Mouse (Mus musculus): ENCODE results near the gene Mybph. TPM values are rescaled to one million over a fixed set of nuclear protein-coding genes. Genes with fewer than 3 reads are reported as not detected.

Gene Mybph
- polyA plus RNA-seq, 1 experiment from 2014 or later, result 0.13 TPM

- DNase-seq (ENCODE audit: low spot score) (no peak), ATAC-seq (replicated peaks; ENCODE audit: low FRiP score, low read depth) (no peak)
- H3K4me3 ChIP-seq (replicated peaks; ENCODE audit: low read depth, low read length), result no peak overlapping the region
- no peaks in the 10 kb centered on the region for H3K27me3 ChIP-seq (ENCODE audit: insufficient read depth, low read length)
- H3K4me1 ChIP-seq (replicated peaks; ENCODE audit: insufficient read depth, low read length), result peaks cover 10% of the 10 kb centered on the region; the same call in 1 of the 2 replicates
- H3K36me3 ChIP-seq (ENCODE audit: insufficient read depth, low read length), result no peaks in the 10 kb centered on the region
- no peak overlapping the region for H3K27ac ChIP-seq
- no peak overlapping the region for H3K9ac ChIP-seq (ENCODE audit: low read depth, low read length)
- 48% methylated on average over 7 of the region's 7 CpGs for WGBS
- no peaks in the 10 kb centered on the region for H3K9me3 ChIP-seq (replicated peaks; ENCODE audit: low read length)
- H3K4me2 ChIP-seq (ENCODE audit: low read length), result no peak overlapping the region
- TF ChIP-seq CTCF (IDR thresholded peaks at IDR 0.05; ENCODE audit: low read depth), result no peak
Measured at GRCm38 (mm10) chr1:134193674-134194197, 488 bp downstream of the Mybph start.

- DNase-seq (ENCODE audit: low spot score), result no peak
- Histone ChIP-seq H3K4me3 (replicated peaks; ENCODE audit: low read depth, low read length) (no peak overlapping the region), H3K4me2 (ENCODE audit: low read length) (no peak overlapping the region), H3K4me1 (replicated peaks; ENCODE audit: insufficient read depth, low read length) (peaks cover 10% of the 10 kb centered on the region; the same call in 1 of the 2 replicates), H3K27ac (no peak overlapping the region), H3K9ac (ENCODE audit: low read depth, low read length) (no peak overlapping the region), H3K9me3 (replicated peaks; ENCODE audit: low read length) (no peaks in the 10 kb centered on the region), H3K36me3 (ENCODE audit: insufficient read depth, low read length) (no peaks in the 10 kb centered on the region), H3K27me3 (ENCODE audit: insufficient read depth, low read length) (no peaks in the 10 kb centered on the region)
- ATAC-seq (replicated peaks; ENCODE audit: low FRiP score, low read depth), result no peak
- WGBS, result 56% methylated on average over 16 of the region's 16 CpGs
- no peak for TF ChIP-seq CTCF (IDR thresholded peaks at IDR 0.05; ENCODE audit: low read depth)
Measured at GRCm38 (mm10) chr1:134194298-134195022, 1.2 kb downstream of the Mybph start.

- peaks cover 10% of the 10 kb centered on the region; the same call in 1 of the 2 replicates for H3K4me1 ChIP-seq (replicated peaks; ENCODE audit: insufficient read depth, low read length)
- no peaks in the 10 kb centered on the region for H3K27me3 ChIP-seq (ENCODE audit: insufficient read depth, low read length)
- H3K9ac ChIP-seq (ENCODE audit: low read depth, low read length), result no peak overlapping the region
- ATAC-seq (replicated peaks; ENCODE audit: low FRiP score, low read depth), result no peak
- H3K4me3 ChIP-seq (replicated peaks; ENCODE audit: low read depth, low read length), result no peak overlapping the region
- no peak overlapping the region for H3K4me2 ChIP-seq (ENCODE audit: low read length)
- H3K36me3 ChIP-seq (ENCODE audit: insufficient read depth, low read length), result no peaks in the 10 kb centered on the region
- no peak overlapping the region for H3K27ac ChIP-seq
- 20% methylated on average over 2 of the region's 2 CpGs for WGBS
- no peaks in the 10 kb centered on the region for H3K9me3 ChIP-seq (replicated peaks; ENCODE audit: low read length)
- DNase-seq (ENCODE audit: low spot score), result peak; percentile 41
- TF ChIP-seq CTCF (IDR thresholded peaks at IDR 0.05; ENCODE audit: low read depth), result no peak
Measured at GRCm38 (mm10) chr1:134195117-134195516, 1.9 kb downstream of the Mybph start.

GRCm38 (mm10) chr1:134195571-134195970 is 2.3 kb downstream of the Mybph start:
- H3K9me3 ChIP-seq (replicated peaks; ENCODE audit: low read length), result no peaks in the 10 kb centered on the region
- no peak overlapping the region for H3K4me3 ChIP-seq (replicated peaks; ENCODE audit: low read depth, low read length)
- H3K4me1 ChIP-seq (replicated peaks; ENCODE audit: insufficient read depth, low read length), result peaks cover 10% of the 10 kb centered on the region; the same call in 1 of the 2 replicates
- no peak for DNase-seq (ENCODE audit: low spot score)
- no peaks in the 10 kb centered on the region for H3K27me3 ChIP-seq (ENCODE audit: insufficient read depth, low read length)
- no peak overlapping the region for H3K4me2 ChIP-seq (ENCODE audit: low read length)
- no peak for ATAC-seq (replicated peaks; ENCODE audit: low FRiP score, low read depth)
- no peaks in the 10 kb centered on the region for H3K36me3 ChIP-seq (ENCODE audit: insufficient read depth, low read length)
- no peak overlapping the region for H3K9ac ChIP-seq (ENCODE audit: low read depth, low read length)
- WGBS, result 43% methylated on average over 3 of the region's 3 CpGs
- H3K27ac ChIP-seq, result peak overlapping the region; percentile 42; the same call in 1 of the 2 replicates
- TF ChIP-seq CTCF (IDR thresholded peaks at IDR 0.05; ENCODE audit: low read depth), result no peak

GRCm38 (mm10) chr1:134195979-134196378 is 2.7 kb downstream of the Mybph start:
- Histone ChIP-seq H3K4me3 (replicated peaks; ENCODE audit: low read depth, low read length) (no peak overlapping the region), H3K36me3 (ENCODE audit: insufficient read depth, low read length) (no peaks in the 10 kb centered on the region), H3K27ac (peak overlapping the region; percentile 42; the same call in 1 of the 2 replicates), H3K9me3 (replicated peaks; ENCODE audit: low read length) (no peaks in the 10 kb centered on the region), H3K9ac (ENCODE audit: low read depth, low read length) (no peak overlapping the region), H3K27me3 (ENCODE audit: insufficient read depth, low read length) (no peaks in the 10 kb centered on the region), H3K4me2 (ENCODE audit: low read length) (no peak overlapping the region), H3K4me1 (replicated peaks; ENCODE audit: insufficient read depth, low read length) (peaks cover 10% of the 10 kb centered on the region; the same call in 1 of the 2 replicates)
- DNase-seq (ENCODE audit: low spot score), result no peak
- no peak for TF ChIP-seq CTCF (IDR thresholded peaks at IDR 0.05; ENCODE audit: low read depth)
- 0 out of 2 replicates have a peak, but pooled peaks have one; percentile 31 for ATAC-seq (replicated peaks; ENCODE audit: low FRiP score, low read depth)
- WGBS, result 47% methylated on average over 4 of the region's 4 CpGs

GRCm38 (mm10) chr1:134196386-134196785 is 3.1 kb downstream of the Mybph start:
- DNase-seq (ENCODE audit: low spot score), result peak; percentile 50

More at GRCm38 (mm10) chr1:134196386-134196785, 3.1 kb downstream of the Mybph start:
- TF ChIP-seq CTCF (IDR thresholded peaks at IDR 0.05; ENCODE audit: low read depth), result peak; percentile 74
- Histone ChIP-seq H3K4me3 (replicated peaks; ENCODE audit: low read depth, low read length) (no peak overlapping the region), H3K4me2 (ENCODE audit: low read length) (no peak overlapping the region), H3K27ac (0 out of 2 replicates have a peak overlapping the region, but pooled peaks have one; percentile 42), H3K4me1 (replicated peaks; ENCODE audit: insufficient read depth, low read length) (peaks cover 10% of the 10 kb centered on the region; the same call in 1 of the 2 replicates), H3K36me3 (ENCODE audit: insufficient read depth, low read length) (no peaks in the 10 kb centered on the region), H3K9me3 (replicated peaks; ENCODE audit: low read length) (no peaks in the 10 kb centered on the region), H3K27me3 (ENCODE audit: insufficient read depth, low read length) (no peaks in the 10 kb centered on the region), H3K9ac (ENCODE audit: low read depth, low read length) (no peak overlapping the region)
- ATAC-seq (replicated peaks; ENCODE audit: low FRiP score, low read depth), result no peak
- 59% methylated on average over 4 of the region's 4 CpGs for WGBS

Data from kidney, postnatal 0 days (tissue).